20 mouse cellular contexts compared by ENCODE assay signal in genomic region chr11:74810134-74810533, GRCm38 (mm10). TPM values are rescaled to one million over a fixed set of nuclear protein-coding genes. Genes with fewer than 3 reads are reported as not detected.
DNase-seq lines count a peak whose midpoint lies in the region; ATAC-seq and TF ChIP-seq lines count a peak whose summit lies in the region.
"Had no signal": no experiment of that assay in that cellular context is flagged by ENCODE, and none has a peak within 500 bp of the region (broad histone marks: within the 10 kb centered on the region; RNA-seq: fewer than 3 reads in every experiment).

No protein-coding gene starts in this region.

- H3K9me3 ChIP-seq in MEL (replicated peaks; ENCODE audit: insufficient read depth, low read length): no peaks in the 10 kb centered on the region
- H3K9me3 ChIP-seq: embryonic facial prominence, embryonic 12.5 days; forebrain, embryonic 15.5 days; heart, embryonic 13.5 days; hindbrain, embryonic 12.5 days had no signal

- peak; percentile 12 for TF ChIP-seq RAD21 in MEL (IDR thresholded peaks at IDR 0.05; ENCODE audit: low read depth, low read length)

- H3K79me2 ChIP-seq in MEL (ENCODE audit: control insufficient read depth, insufficient read depth, low read length, poor library complexity): peaks cover 2% of the 10 kb centered on the region

- no peak for TF ChIP-seq POLR2A in MEL (IDR thresholded peaks at IDR 0.05; ENCODE audit: control insufficient read depth in 1 of 2, insufficient read depth in 1 of 2, low read depth in 1 of 2, low read length in 2 of 2, poor library complexity in 1 of 2)

- DNase-seq in CD4-positive, CD25-positive, alpha-beta regulatory T cell, adult 2 months (ENCODE audit: low read depth, low spot score): peak; percentile 15
- DNase-seq in layer of hippocampus, adult 2 months (ENCODE audit: low spot score in 2 of 2): no peak
- DNase-seq in layer of hippocampus, adult 8-10 months (ENCODE audit: low spot score in 2 of 2): no peak
- DNase-seq in 3T3-L1 (ENCODE audit: low read depth, low spot score) (peak; percentile 34), MEL (ENCODE audit: low read depth, low spot score) (no peak)
- no peak for DNase-seq in adrenal gland, adult 2 months
- DNase-seq in spleen, adult 12 weeks (ENCODE audit: low spot score): no peak
- DNase-seq: adrenal gland, postnatal 10 days; cerebellum, adult 11 months; cerebellum, adult 8-10 months; cerebellum, postnatal 14 days; gastrocnemius, postnatal 14 days; heart, postnatal 4 days had no signal

- no peak for TF ChIP-seq EP300 in MEL (IDR thresholded peaks at IDR 0.05; ENCODE audit: low read depth in 1 of 2, low read length in 2 of 2)

- ATAC-seq in CD4-positive, CD25-positive, alpha-beta regulatory T cell, adult 4 months: no peak
- ATAC-seq: forebrain, embryonic 15.5 days; hindbrain, embryonic 16.5 days; inflammation-experienced regulatory T-cells, adult 6 months had no signal

- H3K4me3 ChIP-seq in layer of hippocampus, adult 2 months: no peak overlapping the region
- no peak overlapping the region for H3K4me3 ChIP-seq in MEL (ENCODE audit: control insufficient read depth in 1 of 2, insufficient read depth in 1 of 2, low read depth in 2 of 2, low read length in 2 of 2)
- H3K4me3 ChIP-seq: embryonic facial prominence, embryonic 12.5 days; forebrain, embryonic 15.5 days; heart, embryonic 13.5 days; hindbrain, embryonic 12.5 days had no signal

- no peaks in the 10 kb centered on the region for H3K27me3 ChIP-seq in MEL (ENCODE audit: control insufficient read depth in 1 of 2, insufficient read depth in 2 of 2, low read length in 2 of 2)
- H3K27me3 ChIP-seq: embryonic facial prominence, embryonic 12.5 days; forebrain, embryonic 15.5 days; heart, embryonic 13.5 days; hindbrain, embryonic 12.5 days had no signal

- peaks cover 0 to 6% of the 10 kb centered on the region in 2 experiments; a peak in 2 of 4 replicates for H3K4me1 ChIP-seq in MEL (ENCODE audit: control insufficient read depth in 1 of 2, insufficient read depth in 2 of 2, low read length in 2 of 2)
- H3K4me1 ChIP-seq: embryonic facial prominence, embryonic 12.5 days; forebrain, embryonic 15.5 days; hindbrain, embryonic 12.5 days had no signal

- H3K27ac ChIP-seq in layer of hippocampus, adult 2 months: no peak overlapping the region
- no peak overlapping the region for H3K27ac ChIP-seq in MEL (ENCODE audit: control insufficient read depth, low read depth, low read length)
- H3K27ac ChIP-seq: embryonic facial prominence, embryonic 12.5 days; forebrain, embryonic 15.5 days; heart, embryonic 13.5 days; hindbrain, embryonic 12.5 days had no signal

- no peak overlapping the region for H3K9ac ChIP-seq in MEL (ENCODE audit: control insufficient read depth, low read depth, low read length, poor library complexity, severe bottlenecking)
- H3K9ac ChIP-seq: embryonic facial prominence, embryonic 12.5 days; forebrain, embryonic 15.5 days; heart, embryonic 13.5 days; hindbrain, embryonic 12.5 days had no signal

- H3K36me3 ChIP-seq in MEL (ENCODE audit: control insufficient read depth in 1 of 2, insufficient read depth in 2 of 2, low read length in 2 of 2): peaks cover 20 to 36% of the 10 kb centered on the region in 2 experiments

- TF ChIP-seq CTCF in layer of hippocampus, adult 2 months (conservative IDR thresholded peaks at IDR 0.05): peak; percentile 56
- peak in 1 of 3 experiments; percentile 19; a peak in 1 of 6 replicates for TF ChIP-seq CTCF in MEL (IDR thresholded peaks at IDR 0.05 in 2 of 3, conservative IDR thresholded peaks at IDR 0.05 in 1 of 3; ENCODE audit: control insufficient read depth in 1 of 3, insufficient read depth in 1 of 3, low read depth in 2 of 3, low read length in 3 of 3, poor library complexity in 1 of 3, severe bottlenecking in 1 of 3)

TF ChIP-seq in MEL, 35 proteins besides CTCF, POLR2A, EP300 and RAD21:
- TF ChIP-seq SMC3 (IDR thresholded peaks at IDR 0.05; ENCODE audit: low read depth, low read length): no peak
- no peak for TF ChIP-seq MAFK (IDR thresholded peaks at IDR 0.05; ENCODE audit: borderline replicate concordance, low read depth, low read length)
- no peak for TF ChIP-seq TCF12 (IDR thresholded peaks at IDR 0.05; ENCODE audit: low read depth, low read length)
- TF ChIP-seq NELFE (IDR thresholded peaks at IDR 0.05; ENCODE audit: low read depth, low read length): no peak
- no peak for TF ChIP-seq USF2 (IDR thresholded peaks at IDR 0.05; ENCODE audit: borderline replicate concordance in 1 of 2, insufficient read depth in 1 of 2, low read depth in 1 of 2, low read length in 2 of 2)
- TF ChIP-seq SIN3A (IDR thresholded peaks at IDR 0.05; ENCODE audit: low read length): no peak
- TF ChIP-seq MYB (IDR thresholded peaks at IDR 0.05; ENCODE audit: low read depth, low read length): no peak
- TF ChIP-seq E2F4 (IDR thresholded peaks at IDR 0.05; ENCODE audit: borderline replicate concordance, low read depth, low read length): no peak
- no peak for TF ChIP-seq POLR2AphosphoS5 (IDR thresholded peaks at IDR 0.05; ENCODE audit: borderline replicate concordance, low read depth, low read length)
- TF ChIP-seq KAT2A (conservative IDR thresholded peaks at IDR 0.05; ENCODE audit: low read depth, low read length): no peak
- TF ChIP-seq HCFC1 (IDR thresholded peaks at IDR 0.05; ENCODE audit: low read depth, low read length): no peak
- 0 out of 2 replicates have a peak, but pooled peaks have one; percentile 8 for TF ChIP-seq ZC3H11A (IDR thresholded peaks at IDR 0.05; ENCODE audit: low read depth, low read length)
- TF ChIP-seq RCOR1 (IDR thresholded peaks at IDR 0.05; ENCODE audit: low read depth, low read length): no peak
- TF ChIP-seq MYC (IDR thresholded peaks at IDR 0.05; ENCODE audit: low read depth, low read length): peak; percentile 58; the same call in 1 of the 2 replicates
- TF ChIP-seq TBP (IDR thresholded peaks at IDR 0.05; ENCODE audit: low read depth, low read length): no peak

RNA-seq across cellular contexts. Expression of gene Mnt, which starts 20.6 kb away (rescaled TPM):
- polyA plus RNA-seq in CD4-positive, CD25-positive, alpha-beta regulatory T cell, adult 4 months (2017; shearing (Covaris generic)): 1 to 10 TPM; 5.1 to 5.9 TPM
- 10 to 100 TPM; 31.3 to 32.8 TPM for total RNA-seq in layer of hippocampus, adult 2 months (2021)
- 10 to 100 TPM; 33.0 to 41.6 (median 35.6) TPM for total RNA-seq in layer of hippocampus, adult 8-10 months (2022)
- total RNA-seq in MEL (2012; rRNA removed): 5.8 and 7.7 TPM in 2 replicates
- polyA plus RNA-seq in MEL (2012; ENCODE audit: insufficient read depth in 1 of 2, insufficient read length in 2 of 2, low read depth in 1 of 2, low replicate concordance in 2 of 2, missing spikeins in 1 of 2): 10 to 100 TPM in 1 of 2 experiments, not detected in 1; 37.3 TPM
- 10 to 100 TPM; 23.4 to 25.2 TPM for total RNA-seq in adrenal gland, adult 2 months (2021)
- polyA plus RNA-seq in adrenal gland, adult 2 months (2012; rRNA removed): 31.1 and 46.9 TPM in 2 replicates

RNA-seq across cellular contexts. Expression of gene Mettl16, which starts 39.5 kb away (rescaled TPM):
- polyA plus RNA-seq in CD4-positive, CD25-positive, alpha-beta regulatory T cell, adult 4 months (2017; shearing (Covaris generic)): 10 to 100 TPM; 29.2 to 36.8 TPM
- total RNA-seq in layer of hippocampus, adult 2 months (2021): 10 to 100 TPM; 31.2 to 31.3 TPM
- total RNA-seq in layer of hippocampus, adult 8-10 months (2022): 10 to 100 TPM; 23.4 to 33.0 (median 30.0) TPM
- total RNA-seq in MEL (2012; rRNA removed): 110 and 116 TPM in 2 replicates
- polyA plus RNA-seq in MEL (2012; ENCODE audit: insufficient read depth in 1 of 2, insufficient read length in 2 of 2, low read depth in 1 of 2, low replicate concordance in 2 of 2, missing spikeins in 1 of 2): 10 to 100 TPM in 1 of 2 experiments, not detected in 1; 76.3 TPM
- total RNA-seq in adrenal gland, adult 2 months (2021): 10 to 100 TPM; 33.2 to 33.7 TPM
- 1.5 and 3.2 TPM in 2 replicates for polyA plus RNA-seq in adrenal gland, adult 2 months (2012; rRNA removed)

Comparison
In these comparisons a context has a peak if more than half of its experiments do, and no peak if none do; other contexts are left out.
1. DNase-seq: peak in CD4-positive, CD25-positive, alpha-beta regulatory T cell, adult 2 months (single experiment) and 3T3-L1 (single experiment); none in layer of hippocampus, adult 2 months (0 of 2), layer of hippocampus, adult 8-10 months (0 of 2), MEL (single experiment), adrenal gland, adult 2 months (single experiment) and spleen, adult 12 weeks (single experiment).